Comparison of ENCODE assay signal across 8 mouse cellular contexts in the genomic region with DNA sequence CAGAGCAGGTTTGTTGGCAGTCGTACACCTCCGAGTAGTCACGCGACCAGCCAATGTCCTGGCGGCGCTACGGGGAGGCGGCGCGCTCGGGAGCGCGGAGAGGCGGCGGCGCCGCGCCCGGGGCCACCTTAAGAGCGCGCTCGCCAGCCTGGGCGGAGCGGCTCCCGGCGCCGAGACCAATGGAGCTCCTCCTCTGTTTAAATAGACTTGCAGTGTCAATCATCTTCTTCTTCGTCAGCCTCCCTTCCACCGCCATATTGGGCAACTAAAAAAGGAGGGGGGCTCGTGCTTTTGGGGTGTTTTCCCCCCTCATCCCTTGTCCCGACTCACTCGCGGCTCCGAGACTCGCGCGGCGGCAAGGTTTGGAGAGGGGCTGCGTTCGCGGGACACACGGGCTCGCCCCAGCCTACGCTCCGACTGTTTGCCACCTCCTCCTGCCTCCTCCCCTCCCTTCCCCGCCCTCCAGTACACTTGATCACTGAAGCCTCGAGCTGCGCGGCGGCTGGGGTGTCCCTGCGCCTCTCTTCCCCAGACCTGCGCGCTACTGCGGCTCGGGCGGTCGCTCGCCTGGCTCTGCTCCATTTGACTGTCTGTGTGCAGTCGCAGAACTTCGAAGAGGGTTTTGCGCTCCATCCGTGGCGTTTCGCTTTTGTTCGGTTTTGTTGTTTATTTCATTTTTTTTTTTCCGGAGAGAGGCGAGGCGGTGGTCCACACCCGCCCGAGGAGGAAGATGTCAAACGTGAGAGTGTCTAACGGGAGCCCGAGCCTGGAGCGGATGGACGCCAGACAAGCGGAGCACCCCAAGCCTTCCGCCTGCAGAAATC. TPM values are rescaled to one million over a fixed set of nuclear protein-coding genes. Genes with fewer than 3 reads are reported as not detected.
DNase-seq lines count a peak whose midpoint lies in the region; ATAC-seq lines count a peak whose summit lies in the region.

Gene Cdkn1b (plus strand): TSS at position 212 of the 824 bp plus-strand sequence.

- ATAC-seq in intestine, embryonic 16.5 days = peak; percentile 95

- H3K36me3 ChIP-seq in intestine, embryonic 16.5 days (ENCODE audit: control insufficient read depth, insufficient read depth, low read length) = no peaks in the 10 kb centered on the region

- H3K9ac ChIP-seq in intestine, embryonic 16.5 days (ENCODE audit: low read depth, low read length) = peak within 1 kb of the TSS; percentile 94

- peak within 1 kb of the TSS; percentile 77 for H3K4me3 ChIP-seq in intestine, embryonic 16.5 days (ENCODE audit: low read length)

- H3K27me3 ChIP-seq in intestine, embryonic 16.5 days (replicated peaks; ENCODE audit: control insufficient read depth, insufficient read depth, low read length) = no peaks in the 10 kb centered on the region

- no peaks in the 10 kb centered on the region for H3K9me3 ChIP-seq in intestine, embryonic 16.5 days (ENCODE audit: control insufficient read depth, low read length)

- peak within 1 kb of the TSS; percentile 94 for H3K27ac ChIP-seq in intestine, embryonic 16.5 days (ENCODE audit: low read length)

- H3K4me2 ChIP-seq in intestine, embryonic 16.5 days (ENCODE audit: low read depth, low read length) = peak within 1 kb of the TSS; percentile 98

- intact Hi-C loops in left cerebral cortex, postnatal 25 days (cut with DNase I) = loop anchor here (1.0 to 5.0 kb wide), 5 partner anchors 8 to 128 kb away; partner anchors contain the start of genes Apold1, Dusp16 and Gpr19

- WGBS in intestine, embryonic 16.5 days = under 1% methylated on average over 77 of the region's 77 CpGs

- DNase-seq in adrenal gland, postnatal 10 days = peak; percentile 92
- DNase-seq in embryo, embryonic 9.5 days (ENCODE audit: extremely low spot score) = peak; percentile 92
- DNase-seq in gastrocnemius, postnatal 4 days (ENCODE audit: low spot score in 2 of 2) = peak; percentile 79 to 88
- DNase-seq in left cerebral cortex, postnatal 25 days (ENCODE audit: low spot score in 2 of 2) = peak; percentile 92 to 96
- DNase-seq in mesoderm, embryonic 11.5 days (ENCODE audit: low read depth, low spot score) = peak; percentile 92
- peak; percentile 89 to 90 for DNase-seq in right cerebral cortex, postnatal 36 days (ENCODE audit: low spot score in 2 of 2)
- DNase-seq in urinary bladder, postnatal 4 days (ENCODE audit: low spot score in 2 of 2) = peak; percentile 87 to 90

- peaks cover 28% of the 10 kb centered on the region for H3K4me1 ChIP-seq in intestine, embryonic 16.5 days (ENCODE audit: control insufficient read depth, insufficient read depth, low read length)

RNA-seq across cellular contexts. Expression of gene Cdkn1b, which starts in this region (rescaled TPM):
- 10 to 100 TPM; 46.2 TPM for total RNA-seq in adrenal gland, postnatal 10 days (2021)
- 10 to 100 TPM; 51.1 to 53.0 TPM for total RNA-seq in gastrocnemius, postnatal 4 days (2021)
- polyA plus RNA-seq in intestine, embryonic 16.5 days (2015; fragmentation: Nextera tagmentation; extraction: Ambion mirVana) = 10.6 and 12.4 TPM in 2 replicates
- 10 to 100 TPM; 40.3 to 43.2 TPM for total RNA-seq in left cerebral cortex, postnatal 25 days (2021)

Comparison
In these comparisons a context has a peak if more than half of its experiments do, and no peak if none do; other contexts are left out.
1. Peak in every context shown above with its lines: DNase-seq, ATAC-seq, H3K4me3 ChIP-seq and H3K27ac ChIP-seq.